Mouse (Mus musculus) heart, adult 2 months (tissue): ENCODE results near the gene Cntrl. TPM values are rescaled to one million over a fixed set of nuclear protein-coding genes. Genes with fewer than 3 reads are reported as not detected.

Experiments used
- DNase-seq, 2 experiments: peaks; one replicate each; pipeline ENCODE4 v3.0.0; 2021
- H3K27ac ChIP-seq: fragments of 200-600 bp; 2 replicates; pipeline ENCODE4 v1.8.1; 2022
- H3K27me3 ChIP-seq: fragments of 200-500 bp; 2 replicates; pipeline ENCODE4 v1.6.1; 2012; ENCODE audit warnings: mild to moderate bottlenecking, low read length, inconsistent platforms, mixed read lengths; ENCODE audit not compliant: control insufficient read depth, insufficient read depth
- H3K36me3 ChIP-seq: fragments of 200-500 bp; 2 replicates; pipeline ENCODE4 v1.6.1; 2012; ENCODE audit warnings: low read length, inconsistent platforms; ENCODE audit not compliant: control insufficient read depth, insufficient read depth
- H3K4me1 ChIP-seq: fragments of 200-500 bp; 2 replicates; pipeline ENCODE4 v1.6.1; 2011; ENCODE audit warnings: low read length; ENCODE audit not compliant: control insufficient read depth, insufficient read depth
- H3K4me3 ChIP-seq: fragments of 200-600 bp; 2 replicates; pipeline ENCODE4 v1.8.1; 2022
- H3K79me2 ChIP-seq: fragments of 200-500 bp; replicated peaks from 2 replicates; pipeline ENCODE4 v1.6.1; 2012; ENCODE audit warnings: mild to moderate bottlenecking, inconsistent platforms, low read length, moderate library complexity, mixed read lengths; ENCODE audit not compliant: control insufficient read depth, insufficient read depth
- H3K9ac ChIP-seq: fragments of 200-500 bp; 2 replicates; pipeline ENCODE4 v1.6.1; 2012; ENCODE audit warnings: low read depth, mild to moderate bottlenecking, control low read depth, inconsistent platforms, low read length, mixed read lengths
- CTCF ChIP-seq: fragments of 200-600 bp; IDR thresholded peaks from 2 replicates; pipeline ENCODE4 v1.8.1; 2022; ENCODE audit warnings: antibody characterized with exemption, mild to moderate bottlenecking, moderate library complexity
- EP300 ChIP-seq: fragments of 200-500 bp; IDR thresholded peaks from 2 replicates; pipeline ENCODE4 v1.6.1; 2011; ENCODE audit warnings: low read depth, low read length, control low read depth; ENCODE audit not compliant: insufficient read depth
- POLR2A ChIP-seq: fragments of 200-500 bp; IDR thresholded peaks from 2 replicates; pipeline ENCODE4 v1.6.1; 2011; ENCODE audit warnings: mild to moderate bottlenecking, low read depth, low read length, control low read depth; ENCODE audit not compliant: insufficient read depth
- WGBS: fragments of 180-500 bp; shearing (Covaris S2); methylation state at CpG from one replicate; pipeline ENCODE4 v1.1.7; 2018; 5-methylcytosine and 5-hydroxymethylcytosine counted together
- intact Hi-C: fragments of 180-260 bp; cut with DNase I; formaldehyde crosslinking; loops from one replicate; pipeline ENCODE4 v1.15.1; 2025
- polyA plus RNA-seq: library from polyadenylated mRNA; depleted of rRNA; stranded (reverse); fragments of >200 nt; gene quantifications from 2 replicates; pipeline ENCODE4 v1.2.3, GENCODE M21; 2012
- total RNA-seq, 2 experiments: library from RNA; stranded (reverse); gene quantifications; 2 replicates each; pipeline ENCODE4 v1.2.3; 2021

The Cntrl gene
- total and polyA plus RNA-seq, 3 experiments, result 5.0 to 6.5 (median 5.3) TPM

- WGBS, result 95% methylated on average over 13 of the region's 13 CpGs
- Histone ChIP-seq H3K27ac (no peak overlapping the region), H3K9ac (no peak overlapping the region), H3K27me3 (no peaks in the 10 kb centered on the region), H3K4me3 (no peak overlapping the region), H3K79me2 (no peaks in the 10 kb centered on the region), H3K4me1 (no peaks in the 10 kb centered on the region), H3K36me3 (peaks cover 4% of the 10 kb centered on the region)
- no peak for DNase-seq
- no peak for TF ChIP-seq EP300
- no peak for TF ChIP-seq CTCF
- TF ChIP-seq POLR2A, result no peak
- intact Hi-C loops, result no loop called here
These were observed 42.1 kb downstream of the Cntrl start for GRCm38 (mm10) chr2:35151303-35151882.

- Histone ChIP-seq H3K27me3 (no peaks in the 10 kb centered on the region), H3K79me2 (no peaks in the 10 kb centered on the region), H3K36me3 (peaks cover 4% of the 10 kb centered on the region), H3K4me3 (no peak overlapping the region), H3K4me1 (no peaks in the 10 kb centered on the region), H3K9ac (no peak overlapping the region), H3K27ac (no peak overlapping the region)
- no peak for DNase-seq
- intact Hi-C loops, result no loop called here
- TF ChIP-seq POLR2A, result no peak
- TF ChIP-seq EP300, result no peak
- no peak for TF ChIP-seq CTCF
- WGBS, result 83% methylated on average over 6 of the region's 6 CpGs
These were observed 43.9 kb downstream of the Cntrl start for GRCm38 (mm10) chr2:35153179-35153578.

GRCm38 (mm10) chr2:35153844-35154554 lies 44.7 kb downstream of the Cntrl start:
- H3K36me3 ChIP-seq, result peaks cover 4% of the 10 kb centered on the region
- WGBS, result 52% methylated on average over 8 of the region's 8 CpGs
- H3K27ac ChIP-seq, result no peak overlapping the region
- no peaks in the 10 kb centered on the region for H3K27me3 ChIP-seq
- H3K4me3 ChIP-seq, result no peak overlapping the region
- intact Hi-C loops, result no loop called here
- H3K4me1 ChIP-seq, result no peaks in the 10 kb centered on the region
- DNase-seq, result no peak
- no peak for TF ChIP-seq EP300
- no peak for TF ChIP-seq POLR2A
- no peak for TF ChIP-seq CTCF
- H3K79me2 ChIP-seq, result no peaks in the 10 kb centered on the region
- no peak overlapping the region for H3K9ac ChIP-seq

GRCm38 (mm10) chr2:35156985-35157384 lies 47.7 kb downstream of the Cntrl start:
- Histone ChIP-seq H3K27ac (no peak overlapping the region), H3K36me3 (peaks cover 2% of the 10 kb centered on the region), H3K9ac (no peak overlapping the region), H3K27me3 (no peaks in the 10 kb centered on the region), H3K4me3 (no peak overlapping the region), H3K79me2 (no peaks in the 10 kb centered on the region), H3K4me1 (peaks cover 2% of the 10 kb centered on the region)
- DNase-seq, result no peak
- TF ChIP-seq POLR2A, result no peak
- no peak for TF ChIP-seq EP300
- TF ChIP-seq CTCF, result no peak
- intact Hi-C loops, result no loop called here
- 60% methylated on average over 2 of the region's 2 CpGs for WGBS

GRCm38 (mm10) chr2:35157836-35158235 lies 48.5 kb downstream of the Cntrl start:
- Histone ChIP-seq H3K9ac (no peak overlapping the region), H3K4me1 (peaks cover 4% of the 10 kb centered on the region), H3K27me3 (no peaks in the 10 kb centered on the region), H3K27ac (no peak overlapping the region), H3K79me2 (no peaks in the 10 kb centered on the region), H3K4me3 (no peak overlapping the region), H3K36me3 (peaks cover 8% of the 10 kb centered on the region)
- TF ChIP-seq CTCF, result no peak
- TF ChIP-seq EP300, result no peak
- TF ChIP-seq POLR2A, result no peak
- intact Hi-C loops, result no loop called here
- DNase-seq, result no peak
- 88% methylated on average over 7 of the region's 7 CpGs for WGBS

GRCm38 (mm10) chr2:35158358-35158757 lies 49.1 kb downstream of the Cntrl start:
- H3K9ac ChIP-seq, result no peak overlapping the region
- no peaks in the 10 kb centered on the region for H3K27me3 ChIP-seq
- intact Hi-C loops, result no loop called here
- no peak overlapping the region for H3K4me3 ChIP-seq
- no peak for DNase-seq
- peaks cover 10% of the 10 kb centered on the region for H3K36me3 ChIP-seq
- 76% methylated on average over 3 of the region's 3 CpGs for WGBS
- H3K79me2 ChIP-seq, result no peaks in the 10 kb centered on the region
- H3K27ac ChIP-seq, result no peak overlapping the region
- no peak for TF ChIP-seq EP300
- no peak for TF ChIP-seq CTCF
- TF ChIP-seq POLR2A, result no peak
- peaks cover 4% of the 10 kb centered on the region for H3K4me1 ChIP-seq
